Mouse (Mus musculus) urinary bladder, postnatal 0 days (tissue): ENCODE data around the gene Nbdy. TPM values are rescaled to one million over a fixed set of nuclear protein-coding genes. Genes with fewer than 3 reads are reported as not detected.

ENCODE experiments used
- polyA plus RNA-seq: library from polyadenylated mRNA; unstranded; fragments of >200 nt; fragmentation: Nextera tagmentation; extraction: Ambion mirVana; gene quantifications from 2 replicates; pipeline ENCODE4 v1.2.1, GENCODE M21; 2015

Gene Nbdy
- polyA plus RNA-seq, result 107 and 114 TPM in 2 replicates

GRCm38 (mm10) chrX:153723110-153723916, at the start of gene Nbdy:
Gene Nbdy (plus strand): TSS chrX:153723590.

GRCm38 (mm10) chrX:153695782-153696395, 27.5 kb upstream of the Nbdy start, which contains the start of gene Kctd12b:
Gene Kctd12b (minus strand): TSS chrX:153696391.

Other genes starting within 250 kb of the Nbdy start
- gene Ubqln2, start 225.4 kb upstream of the Nbdy start, polyA plus RNA-seq, result 7.5 and 10.1 TPM in 2 replicates
- gene Cypt3, start 165.0 kb upstream of the Nbdy start, polyA plus RNA-seq, result not detected in 2 replicates
- gene Kctd12b, start 27.2 kb upstream of the Nbdy start, polyA plus RNA-seq, result 2.3 and 2.5 TPM in 2 replicates
- gene Spin2c, start 108.6 kb downstream of the Nbdy start, polyA plus RNA-seq, result 48.6 and 49.2 TPM in 2 replicates